Mouse (Mus musculus) hindbrain, postnatal 0 days (tissue): ENCODE results near the gene Fam76b. TPM values are rescaled to one million over a fixed set of nuclear protein-coding genes. Genes with fewer than 3 reads are reported as not detected.

Experiments used
- ATAC-seq: fragments of 200-750 bp; cut with Nextera tagmentation; 2 replicates; pipeline ENCODE4 v1.8.0; 2017; ENCODE audit warnings: mild to moderate bottlenecking, moderate TSS enrichment, moderate library complexity
- DNase-seq: peaks from one replicate; pipeline ENCODE4 v3.0.0-alpha.2; 2015; ENCODE audit warnings: low spot score
- H3K27ac ChIP-seq: fragments of 300-500 bp; sonication (generic); 2 replicates; pipeline ENCODE4 v1.5.1; 2014; ENCODE audit warnings: mild to moderate bottlenecking
- H3K27me3 ChIP-seq: fragments of 300-500 bp; sonication (generic); 2 replicates; pipeline ENCODE4 v1.6.1; 2014; ENCODE audit warnings: low read length, mixed read lengths; ENCODE audit not compliant: insufficient read depth
- H3K36me3 ChIP-seq: fragments of 300-500 bp; sonication (generic); 2 replicates; pipeline ENCODE4 v1.6.1; 2014; ENCODE audit warnings: low read length, mixed read lengths; ENCODE audit not compliant: insufficient read depth
- H3K4me1 ChIP-seq: fragments of 300-500 bp; sonication (generic); 2 replicates; pipeline ENCODE4 v1.6.1; 2014; ENCODE audit warnings: antibody characterized with exemption, low read length, mixed read lengths; ENCODE audit not compliant: insufficient read depth
- H3K4me2 ChIP-seq: fragments of 300-500 bp; sonication (generic); 2 replicates; pipeline ENCODE4 v1.6.1; 2014; ENCODE audit warnings: low read depth, mild to moderate bottlenecking, low read length, moderate library complexity, mixed read lengths
- H3K4me3 ChIP-seq: fragments of 300-500 bp; sonication (generic); 2 replicates; pipeline ENCODE4 v1.5.1; 2014; ENCODE audit warnings: low read length
- H3K9ac ChIP-seq: fragments of 300-500 bp; sonication (generic); replicated peaks from 2 replicates; pipeline ENCODE4 v1.6.1; 2014; ENCODE audit warnings: mild to moderate bottlenecking, low read length, moderate library complexity, mixed read lengths
- H3K9me3 ChIP-seq: fragments of 300-500 bp; sonication (generic); 2 replicates; pipeline ENCODE4 v1.6.1; 2016; ENCODE audit warnings: low read length, mixed read lengths
- CTCF ChIP-seq: IDR thresholded peaks from 2 replicates; pipeline ENCODE4 v1.5.1; 2016; ENCODE audit warnings: antibody characterized with exemption, control low read depth, low read depth
- WGBS: fragments of 180-500 bp; shearing (Covaris S2); extraction: QIAGEN DNeasy Blood & Tissue Kit; methylation state at CpG from one replicate; pipeline ENCODE4 v1.1.7; 2014; 5-methylcytosine and 5-hydroxymethylcytosine counted together
- polyA plus RNA-seq: library from polyadenylated mRNA; unstranded; fragments of >200 nt; fragmentation: Nextera tagmentation; extraction: Ambion mirVana; gene quantifications from 2 replicates; pipeline ENCODE4 v1.2.1, GENCODE M21; 2015
- total RNA-seq: library from RNA; depleted of rRNA; stranded (reverse); fragments of >200 nt; gene quantifications from 2 replicates; pipeline ENCODE4 v1.2.3, GENCODE M21; 2014

The Fam76b gene
- total and polyA plus RNA-seq, 2 experiments from 2014 or later, result 13.9 to 21.5 TPM

GRCm38 (mm10) chr9:13807657-13808056 lies 19.9 kb upstream of the Fam76b start:
- Histone ChIP-seq H3K9me3 (no peaks in the 10 kb centered on the region), H3K9ac (no peak overlapping the region), H3K27me3 (no peaks in the 10 kb centered on the region), H3K27ac (no peak overlapping the region), H3K4me1 (no peaks in the 10 kb centered on the region), H3K4me3 (no peak overlapping the region), H3K36me3 (peaks cover 27% of the 10 kb centered on the region), H3K4me2 (no peak overlapping the region)
- ATAC-seq, result no peak
- WGBS, result 92% methylated on average over 5 of the region's 5 CpGs
- no peak for DNase-seq
- no peak for TF ChIP-seq CTCF

- peaks cover 21% of the 10 kb centered on the region for H3K36me3 ChIP-seq
- no peaks in the 10 kb centered on the region for H3K4me1 ChIP-seq
- H3K4me2 ChIP-seq, result no peak overlapping the region
- TF ChIP-seq CTCF, result peak; percentile 51
- no peaks in the 10 kb centered on the region for H3K9me3 ChIP-seq
- no peak overlapping the region for H3K27ac ChIP-seq
- ATAC-seq (0 out of 2 replicates have a peak, but pooled peaks have one; percentile 53), DNase-seq (peak; percentile 40)
- H3K4me3 ChIP-seq, result no peak overlapping the region
- H3K27me3 ChIP-seq, result no peaks in the 10 kb centered on the region
- H3K9ac ChIP-seq, result no peak overlapping the region
Measured at GRCm38 (mm10) chr9:13809937-13810336, 17.6 kb upstream of the Fam76b start.

- peaks cover 41% of the 10 kb centered on the region for H3K36me3 ChIP-seq
- ATAC-seq (no peak), DNase-seq (no peak)
- H3K4me2 ChIP-seq, result no peak overlapping the region
- no peaks in the 10 kb centered on the region for H3K27me3 ChIP-seq
- no peaks in the 10 kb centered on the region for H3K4me1 ChIP-seq
- no peak overlapping the region for H3K27ac ChIP-seq
- no peaks in the 10 kb centered on the region for H3K9me3 ChIP-seq
- H3K4me3 ChIP-seq, result no peak overlapping the region
- TF ChIP-seq CTCF, result no peak
- WGBS, result 89% methylated on average over 9 of the region's 9 CpGs
- no peak overlapping the region for H3K9ac ChIP-seq
Measured at GRCm38 (mm10) chr9:13818369-13818768, 9.1 kb upstream of the Fam76b start.

- H3K27me3 ChIP-seq, result no peaks in the 10 kb centered on the region
- no peak overlapping the region for H3K9ac ChIP-seq
- peaks cover 36% of the 10 kb centered on the region for H3K36me3 ChIP-seq
- WGBS, result 96% methylated on average over 3 of the region's 3 CpGs
- H3K27ac ChIP-seq, result no peak overlapping the region
- ATAC-seq, result no peak
- H3K4me2 ChIP-seq, result no peak overlapping the region
- DNase-seq, result no peak
- H3K9me3 ChIP-seq, result no peaks in the 10 kb centered on the region
- H3K4me1 ChIP-seq, result 0 out of 2 replicates have a peak, but pooled peaks cover 4% of the 10 kb centered on the region
- no peak overlapping the region for H3K4me3 ChIP-seq
- no peak for TF ChIP-seq CTCF
Measured at GRCm38 (mm10) chr9:13820774-13821173, 6.7 kb upstream of the Fam76b start.

GRCm38 (mm10) chr9:13825896-13826295 lies 1.6 kb upstream of the Fam76b start:
- TF ChIP-seq CTCF, result no peak
- no peak for ATAC-seq

GRCm38 (mm10) chr9:13826391-13826805 lies 1.1 kb upstream of the Fam76b start:
- peak; percentile 57 for DNase-seq
- Histone ChIP-seq H3K4me3 (peak overlapping the region; percentile 89), H3K27ac (peak overlapping the region; percentile 97), H3K9ac (peak overlapping the region; percentile 84), H3K4me1 (0 out of 2 replicates have a peak, but pooled peaks cover 7% of the 10 kb centered on the region), H3K9me3 (no peaks in the 10 kb centered on the region), H3K27me3 (no peaks in the 10 kb centered on the region), H3K4me2 (peak overlapping the region; percentile 63), H3K36me3 (peaks cover 7% of the 10 kb centered on the region)
- peak; percentile 4; the same call in 1 of the 2 replicates for ATAC-seq
- TF ChIP-seq CTCF, result no peak
- under 1% methylated on average over 31 of the region's 31 CpGs for WGBS

More at GRCm38 (mm10) chr9:13825896-13826295, 1.6 kb upstream of the Fam76b start:
- DNase-seq, result no peak
- no peaks in the 10 kb centered on the region for H3K9me3 ChIP-seq
- peak overlapping the region; percentile 84 for H3K9ac ChIP-seq
- no peaks in the 10 kb centered on the region for H3K27me3 ChIP-seq
- H3K4me3 ChIP-seq, result peak overlapping the region; percentile 89
- peak overlapping the region; percentile 63 for H3K4me2 ChIP-seq
- H3K4me1 ChIP-seq, result 0 out of 2 replicates have a peak, but pooled peaks cover 7% of the 10 kb centered on the region
- H3K27ac ChIP-seq, result peak overlapping the region; percentile 97
- 7% methylated on average over 8 of the region's 8 CpGs for WGBS
- peaks cover 5% of the 10 kb centered on the region; the same call in 1 of the 2 replicates for H3K36me3 ChIP-seq

- DNase-seq (peak; percentile 99), ATAC-seq (peak; percentile 93)
- Histone ChIP-seq H3K27ac (peak within 1 kb of the TSS; percentile 99), H3K9me3 (no peaks in the 10 kb centered on the region), H3K9ac (peak within 1 kb of the TSS; percentile 84), H3K4me3 (peak within 1 kb of the TSS; percentile 89), H3K36me3 (peaks cover 13% of the 10 kb centered on the region), H3K4me2 (peak within 1 kb of the TSS; percentile 68), H3K27me3 (no peaks in the 10 kb centered on the region), H3K4me1 (0 out of 2 replicates have a peak, but pooled peaks cover 7% of the 10 kb centered on the region)
- under 1% methylated on average over 44 of the region's 44 CpGs for WGBS
- TF ChIP-seq CTCF, result no peak; the same call in 1 of the 2 replicates
Measured at GRCm38 (mm10) chr9:13826832-13827405, 597 bp upstream of the Fam76b start, which contains the start of gene Cep57. Gene Cep57, minus strand, starts transcription at chr9:13827107.
